Mouse (Mus musculus): ENCODE results near the gene Chdh. TPM values are rescaled to one million over a fixed set of nuclear protein-coding genes. Genes with fewer than 3 reads are reported as not detected.

Chdh gene
- polyA plus RNA-seq, 1 experiment from 2014 or later = 1.5 TPM

DNA sequence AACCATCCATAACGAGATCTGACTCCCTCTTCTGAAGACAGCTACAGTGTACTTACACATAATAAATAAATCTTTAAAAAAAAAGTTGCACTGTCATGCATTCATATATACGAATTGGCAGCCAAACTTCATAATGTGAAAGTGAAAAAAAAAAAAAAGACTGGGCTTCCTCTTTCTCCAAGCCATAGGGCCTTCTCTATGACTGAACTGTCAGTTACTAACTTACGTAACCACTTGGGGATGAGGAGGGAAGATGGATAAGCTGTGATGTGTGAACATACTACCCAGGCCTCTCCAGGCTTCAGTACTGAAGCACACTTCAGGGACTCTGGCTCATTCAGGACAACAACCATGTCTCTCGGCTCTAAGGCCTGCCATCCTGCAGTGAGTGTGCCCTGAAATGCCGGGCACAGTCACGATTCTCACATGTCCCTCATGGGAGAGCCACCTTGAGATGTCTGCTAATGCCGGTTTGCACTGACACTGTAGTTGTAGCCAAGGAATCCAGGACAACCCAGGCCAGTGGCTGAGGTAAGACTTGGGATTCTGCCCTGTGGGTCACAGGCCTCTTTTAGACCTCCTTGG lies 34.6 kb downstream of the Chdh start:
- WGBS = 87% methylated on average over 7 of the region's 7 CpGs
- no peak overlapping the region for H3K9ac ChIP-seq
- no peak for ATAC-seq
- H3K27ac ChIP-seq = no peak overlapping the region
- 0 out of 2 replicates have a peak, but pooled peaks cover 4% of the 10 kb centered on the region for H3K4me1 ChIP-seq (replicated peaks)
- no peak overlapping the region for H3K4me2 ChIP-seq (replicated peaks)
- H3K4me3 ChIP-seq (replicated peaks) = no peak overlapping the region
- H3K9me3 ChIP-seq = no peaks in the 10 kb centered on the region
- no peaks in the 10 kb centered on the region for H3K36me3 ChIP-seq
- no peaks in the 10 kb centered on the region for H3K27me3 ChIP-seq (replicated peaks)

DNA sequence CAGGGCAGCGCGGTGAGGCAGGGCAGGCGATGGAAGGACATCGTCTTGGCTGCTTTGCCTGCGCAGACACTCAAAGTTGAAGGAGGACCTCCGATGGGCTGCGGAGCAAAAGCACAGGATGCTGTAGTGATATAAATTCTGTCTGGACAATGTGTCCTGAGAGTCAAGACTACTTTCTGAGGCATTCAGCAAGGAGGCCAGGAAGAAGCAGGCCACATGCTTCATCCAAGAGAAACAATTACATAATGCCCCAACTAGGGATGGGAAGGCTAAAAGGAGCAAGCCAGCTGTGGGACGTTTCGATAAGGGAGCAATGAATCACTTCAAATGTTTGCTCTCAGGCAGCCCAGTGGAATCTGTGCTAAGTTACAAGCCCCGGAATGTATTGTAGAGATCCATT lies 36.4 kb downstream of the Chdh start:
- 65% methylated on average over 10 of the region's 10 CpGs for WGBS
- Histone ChIP-seq H3K9ac (no peak overlapping the region), H3K36me3 (no peaks in the 10 kb centered on the region), H3K4me1 (replicated peaks) (0 out of 2 replicates have a peak, but pooled peaks cover 4% of the 10 kb centered on the region), H3K4me2 (replicated peaks) (no peak overlapping the region), H3K4me3 (replicated peaks) (no peak overlapping the region), H3K27ac (no peak overlapping the region), H3K9me3 (no peaks in the 10 kb centered on the region), H3K27me3 (replicated peaks) (no peaks in the 10 kb centered on the region)
- ATAC-seq = no peak

DNA sequence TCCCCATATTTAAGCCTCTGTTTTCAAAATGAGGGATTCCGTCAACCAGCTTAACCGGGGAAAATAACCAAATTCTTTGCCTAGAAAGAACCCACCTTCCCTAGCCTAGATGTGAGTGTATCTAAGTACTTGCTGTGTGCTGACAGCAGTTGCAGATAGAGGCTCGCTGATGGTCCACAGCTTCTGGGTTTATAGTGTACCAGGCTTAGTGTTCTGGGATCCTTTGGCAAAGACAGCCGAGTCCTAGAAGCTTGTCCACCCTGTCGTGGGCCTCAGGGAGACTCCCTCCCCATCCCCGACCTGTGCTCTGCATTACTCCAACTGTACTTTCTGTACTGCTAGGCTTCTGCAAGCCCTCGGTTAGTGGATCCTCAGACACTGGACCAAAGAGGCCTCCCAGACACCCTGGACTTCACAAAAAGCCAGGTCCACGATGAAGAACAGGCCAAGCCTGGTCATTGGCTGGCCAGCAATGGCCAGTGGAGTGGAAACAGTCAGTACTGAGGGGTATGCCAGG lies 36.9 kb downstream of the Chdh start:
- 0 out of 2 replicates have a peak, but pooled peaks cover 4% of the 10 kb centered on the region for H3K4me1 ChIP-seq (replicated peaks)
- no peaks in the 10 kb centered on the region for H3K27me3 ChIP-seq (replicated peaks)
- 73% methylated on average over 8 of the region's 8 CpGs for WGBS
- no peak overlapping the region for H3K27ac ChIP-seq
- H3K4me2 ChIP-seq (replicated peaks) = no peak overlapping the region
- H3K4me3 ChIP-seq (replicated peaks) = no peak overlapping the region
- H3K36me3 ChIP-seq = no peaks in the 10 kb centered on the region
- no peak overlapping the region for H3K9ac ChIP-seq
- no peaks in the 10 kb centered on the region for H3K9me3 ChIP-seq
- ATAC-seq = no peak

DNA sequence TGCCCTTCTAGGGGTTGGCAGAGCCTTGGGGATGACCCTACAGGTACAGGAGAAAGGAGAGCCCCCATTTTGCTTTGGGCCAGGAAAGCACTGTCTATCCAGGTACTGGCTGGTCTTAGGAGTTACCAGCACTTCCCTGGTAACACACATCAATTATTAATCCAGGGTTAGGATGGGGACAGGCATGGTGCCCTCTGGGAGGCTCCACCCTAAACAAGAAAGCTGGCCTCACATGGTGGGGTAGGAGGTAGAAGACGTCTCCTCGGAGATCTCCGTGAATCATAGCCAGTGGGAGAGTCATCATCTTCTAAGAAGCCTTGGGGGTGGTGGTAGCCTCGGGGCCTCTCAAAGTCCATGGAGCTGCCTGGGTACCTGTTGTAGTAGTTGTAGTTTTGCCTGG lies 38.2 kb downstream of the Chdh start:
- Histone ChIP-seq H3K9ac (no peak overlapping the region), H3K36me3 (no peaks in the 10 kb centered on the region), H3K4me2 (replicated peaks) (no peak overlapping the region), H3K27ac (no peak overlapping the region), H3K4me1 (replicated peaks) (0 out of 2 replicates have a peak, but pooled peaks cover 4% of the 10 kb centered on the region), H3K9me3 (no peaks in the 10 kb centered on the region), H3K4me3 (replicated peaks) (no peak overlapping the region), H3K27me3 (replicated peaks) (no peaks in the 10 kb centered on the region)
- 84% methylated on average over 4 of the region's 4 CpGs for WGBS
- ATAC-seq = no peak

DNA sequence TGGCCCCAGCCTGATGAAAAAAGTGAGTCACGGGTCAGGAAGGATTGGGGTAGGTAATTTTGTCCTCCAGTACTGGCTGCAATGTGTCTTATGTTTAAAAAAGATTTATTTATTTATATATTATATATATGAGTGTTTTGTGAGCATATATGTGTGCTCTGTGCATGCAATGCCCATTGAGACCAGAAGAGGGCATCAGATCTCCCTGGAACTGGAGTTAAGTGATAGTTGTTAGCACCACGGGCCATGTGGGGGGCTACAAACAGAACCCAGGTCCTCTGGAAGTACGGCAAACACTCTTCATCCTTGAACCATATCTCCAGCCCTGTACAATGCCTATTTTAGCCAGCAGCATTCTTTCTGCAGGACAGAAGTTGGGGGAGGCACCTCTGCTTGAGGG lies 39.2 kb downstream of the Chdh start:
- no peak for ATAC-seq
- Histone ChIP-seq H3K4me2 (replicated peaks) (no peak overlapping the region), H3K27me3 (replicated peaks) (no peaks in the 10 kb centered on the region), H3K36me3 (no peaks in the 10 kb centered on the region), H3K4me1 (replicated peaks) (0 out of 2 replicates have a peak, but pooled peaks cover 4% of the 10 kb centered on the region), H3K27ac (no peak overlapping the region), H3K9me3 (no peaks in the 10 kb centered on the region), H3K9ac (no peak overlapping the region), H3K4me3 (replicated peaks) (no peak overlapping the region)
- WGBS = 83% methylated on average over 3 of the region's 3 CpGs

DNA sequence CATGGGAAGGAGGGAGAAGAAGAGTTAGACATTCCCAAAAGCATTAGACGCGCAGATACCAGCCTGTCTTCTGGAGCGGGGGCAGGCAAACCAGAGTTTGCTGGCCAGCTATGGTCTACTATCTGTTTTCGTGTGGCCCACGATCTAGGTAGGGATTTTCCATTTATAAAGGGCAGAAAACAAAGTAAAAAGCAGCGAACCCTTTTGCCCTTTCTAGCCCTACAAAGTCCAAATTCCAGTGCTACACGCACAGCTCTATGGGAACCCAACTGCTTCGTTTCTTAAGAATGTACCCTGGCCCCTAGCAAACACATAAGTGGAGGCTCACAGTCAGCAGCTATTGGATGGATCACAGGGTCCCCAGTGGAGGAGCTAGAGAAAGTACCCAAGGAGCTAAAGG lies 41.5 kb downstream of the Chdh start:
- Histone ChIP-seq H3K36me3 (no peaks in the 10 kb centered on the region), H3K9ac (no peak overlapping the region), H3K4me3 (replicated peaks) (no peak overlapping the region), H3K9me3 (no peaks in the 10 kb centered on the region), H3K27me3 (replicated peaks) (no peaks in the 10 kb centered on the region), H3K4me2 (replicated peaks) (no peak overlapping the region), H3K4me1 (replicated peaks) (0 out of 2 replicates have a peak, but pooled peaks cover 4% of the 10 kb centered on the region), H3K27ac (no peak overlapping the region)
- 87% methylated on average over 8 of the region's 8 CpGs for WGBS
- ATAC-seq = no peak

DNA sequence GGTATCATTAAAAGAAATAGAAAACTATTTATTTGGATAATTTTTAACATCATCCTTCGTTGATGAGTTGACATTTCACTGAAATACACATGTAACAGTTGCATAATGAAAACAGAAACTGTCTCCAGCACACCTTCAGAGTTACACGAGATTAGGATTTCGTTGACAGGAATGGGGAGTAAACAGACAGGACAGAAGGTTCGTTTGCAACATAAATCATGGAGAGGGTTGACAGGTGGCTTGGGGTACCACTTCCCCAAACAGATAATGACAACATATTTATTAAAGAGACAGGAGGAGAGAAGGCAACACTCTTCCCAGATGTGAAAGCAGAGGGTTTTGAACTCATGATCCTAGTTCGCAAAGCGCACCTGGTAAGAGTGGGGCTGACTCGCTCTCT lies 46.1 kb downstream of the Chdh start:
- peaks cover 10% of the 10 kb centered on the region; the same call in 1 of the 2 replicates for H3K4me1 ChIP-seq (replicated peaks)
- H3K27me3 ChIP-seq (replicated peaks) = no peaks in the 10 kb centered on the region
- 64% methylated on average over 7 of the region's 7 CpGs for WGBS
- no peaks in the 10 kb centered on the region for H3K9me3 ChIP-seq
- ATAC-seq = no peak
- H3K4me2 ChIP-seq (replicated peaks) = no peak overlapping the region
- no peak overlapping the region for H3K9ac ChIP-seq
- no peak overlapping the region for H3K4me3 ChIP-seq (replicated peaks)
- H3K27ac ChIP-seq = no peak overlapping the region
- H3K36me3 ChIP-seq = no peaks in the 10 kb centered on the region

DNA sequence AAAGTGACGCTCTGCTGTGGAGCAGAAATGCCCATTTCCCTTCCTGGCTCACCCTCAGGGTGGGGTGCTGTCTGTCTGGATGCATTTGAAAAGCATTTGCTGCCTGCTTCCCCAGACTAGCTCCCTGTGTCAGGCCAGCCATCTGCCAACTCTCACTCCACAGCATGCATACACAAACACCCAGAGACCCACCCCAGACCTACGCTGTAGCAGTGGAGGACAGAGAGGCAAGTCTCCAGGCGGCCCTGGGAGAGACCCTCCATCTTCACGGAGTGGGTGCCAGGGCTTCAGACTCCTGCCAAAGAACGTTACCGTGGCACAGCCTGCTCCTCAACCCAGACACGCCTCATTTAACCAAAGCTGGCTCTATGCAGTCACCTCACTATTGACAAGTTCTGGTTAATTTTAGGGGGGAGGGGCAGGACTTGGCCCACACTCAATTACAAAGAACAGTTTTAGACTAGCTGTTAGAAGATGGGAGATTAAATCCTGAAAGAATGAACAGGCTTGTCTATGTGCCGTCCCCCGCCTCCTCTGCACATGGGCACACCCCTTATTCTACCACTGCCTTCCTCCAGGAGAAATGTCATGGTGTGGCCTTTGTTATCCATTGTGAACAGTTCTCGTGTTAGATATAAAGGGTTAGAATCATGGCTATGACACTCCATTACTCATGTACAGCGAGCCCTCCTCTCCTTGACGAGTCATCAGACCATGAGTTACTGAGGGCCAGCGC lies 47.4 kb downstream of the Chdh start:
- peaks cover 10% of the 10 kb centered on the region; the same call in 1 of the 2 replicates for H3K4me1 ChIP-seq (replicated peaks)
- no peak overlapping the region for H3K4me3 ChIP-seq (replicated peaks)
- no peak overlapping the region for H3K9ac ChIP-seq
- H3K4me2 ChIP-seq (replicated peaks) = no peak overlapping the region
- peak; percentile 10 for ATAC-seq
- H3K9me3 ChIP-seq = no peaks in the 10 kb centered on the region
- H3K27ac ChIP-seq = peak overlapping the region; percentile 72; the same call in 1 of the 2 replicates
- H3K36me3 ChIP-seq = no peaks in the 10 kb centered on the region
- no peaks in the 10 kb centered on the region for H3K27me3 ChIP-seq (replicated peaks)
- WGBS = 46% methylated on average over 13 of the region's 13 CpGs

DNA sequence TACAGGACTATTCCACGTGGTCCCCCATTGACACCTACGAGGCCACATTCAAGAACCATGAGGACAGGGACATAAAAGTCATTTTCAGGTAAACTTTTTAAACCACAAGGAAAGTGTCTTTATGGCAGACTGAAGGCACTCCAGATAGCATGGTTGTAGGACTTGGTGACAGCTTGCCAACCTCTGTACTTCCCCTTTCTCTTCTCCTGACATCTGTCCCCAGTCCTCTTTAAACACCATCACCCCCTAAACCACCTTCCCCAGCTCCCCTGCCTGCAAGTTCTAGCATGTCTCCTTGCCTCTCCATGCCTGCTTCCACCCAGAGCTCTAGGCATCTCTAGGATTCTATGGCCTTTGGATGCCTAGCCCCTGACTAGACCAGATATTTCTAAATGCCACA lies 56.0 kb downstream of the Chdh start:
- H3K9me3 ChIP-seq = no peaks in the 10 kb centered on the region

DNA sequence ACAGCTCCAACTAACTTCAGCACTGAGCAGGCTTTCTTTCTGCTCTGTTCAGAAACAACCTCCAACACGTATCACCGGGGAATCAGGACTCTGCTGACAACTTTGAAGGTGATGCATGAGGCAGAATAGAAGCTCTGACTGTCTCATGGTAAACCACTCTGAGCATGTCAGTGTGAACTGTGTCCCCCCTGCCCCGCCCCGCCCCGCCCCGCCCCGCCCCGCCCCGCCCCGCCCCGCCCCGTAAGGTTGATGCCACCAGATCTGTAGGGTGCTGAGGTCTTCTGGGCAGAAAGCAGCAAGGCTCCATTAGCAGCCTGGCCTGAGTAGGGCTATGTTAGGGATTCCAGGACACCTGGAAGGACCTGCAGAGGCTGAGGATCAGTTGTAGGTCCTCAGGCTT lies 57.9 kb downstream of the Chdh start:
- no peaks in the 10 kb centered on the region for H3K36me3 ChIP-seq
- H3K27ac ChIP-seq = no peak overlapping the region
- no peak for ATAC-seq
- no peaks in the 10 kb centered on the region for H3K4me1 ChIP-seq (replicated peaks)
- no peak overlapping the region for H3K9ac ChIP-seq
- WGBS = 72% methylated on average over 12 of the region's 12 CpGs
- no peaks in the 10 kb centered on the region for H3K9me3 ChIP-seq
- no peaks in the 10 kb centered on the region; the same call in 1 of the 2 replicates for H3K27me3 ChIP-seq (replicated peaks)
- no peak overlapping the region for H3K4me2 ChIP-seq (replicated peaks)
- no peak overlapping the region for H3K4me3 ChIP-seq (replicated peaks)

More for the DNA sequence above, 56.0 kb downstream of the Chdh start:
- Histone ChIP-seq H3K27ac (no peak overlapping the region), H3K4me2 (replicated peaks) (no peak overlapping the region), H3K9ac (no peak overlapping the region), H3K4me3 (replicated peaks) (no peak overlapping the region), H3K27me3 (replicated peaks) (no peaks in the 10 kb centered on the region; the same call in 1 of the 2 replicates), H3K36me3 (no peaks in the 10 kb centered on the region), H3K4me1 (replicated peaks) (no peaks in the 10 kb centered on the region)
- no peak for ATAC-seq
- 85% methylated on average over 2 of the region's 2 CpGs for WGBS

DNA sequence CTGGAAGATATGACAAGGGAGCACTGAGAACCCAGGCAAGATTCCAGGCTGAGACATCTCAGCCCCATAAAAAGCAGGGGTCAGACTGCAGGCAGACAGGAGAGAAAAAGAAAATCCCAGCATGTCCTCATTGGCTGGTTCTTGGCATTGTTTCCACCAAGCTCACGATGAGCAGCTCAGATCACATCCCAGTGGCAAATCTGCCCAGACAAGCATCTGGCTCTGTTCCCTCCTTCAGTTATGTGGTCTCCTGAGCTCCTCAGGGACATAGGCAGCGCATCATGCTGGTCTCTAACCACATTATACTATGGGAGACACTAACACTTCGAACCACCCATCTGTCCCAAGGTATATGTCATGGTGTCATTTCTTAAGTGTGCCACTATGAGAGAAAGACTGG lies 59.7 kb downstream of the Chdh start:
- Histone ChIP-seq H3K9ac (no peak overlapping the region), H3K27me3 (replicated peaks) (no peaks in the 10 kb centered on the region; the same call in 1 of the 2 replicates), H3K4me1 (replicated peaks) (no peaks in the 10 kb centered on the region), H3K27ac (no peak overlapping the region), H3K9me3 (no peaks in the 10 kb centered on the region), H3K4me2 (replicated peaks) (no peak overlapping the region), H3K4me3 (replicated peaks) (no peak overlapping the region), H3K36me3 (no peaks in the 10 kb centered on the region)
- 77% methylated on average over 3 of the region's 3 CpGs for WGBS
- no peak for ATAC-seq

DNA sequence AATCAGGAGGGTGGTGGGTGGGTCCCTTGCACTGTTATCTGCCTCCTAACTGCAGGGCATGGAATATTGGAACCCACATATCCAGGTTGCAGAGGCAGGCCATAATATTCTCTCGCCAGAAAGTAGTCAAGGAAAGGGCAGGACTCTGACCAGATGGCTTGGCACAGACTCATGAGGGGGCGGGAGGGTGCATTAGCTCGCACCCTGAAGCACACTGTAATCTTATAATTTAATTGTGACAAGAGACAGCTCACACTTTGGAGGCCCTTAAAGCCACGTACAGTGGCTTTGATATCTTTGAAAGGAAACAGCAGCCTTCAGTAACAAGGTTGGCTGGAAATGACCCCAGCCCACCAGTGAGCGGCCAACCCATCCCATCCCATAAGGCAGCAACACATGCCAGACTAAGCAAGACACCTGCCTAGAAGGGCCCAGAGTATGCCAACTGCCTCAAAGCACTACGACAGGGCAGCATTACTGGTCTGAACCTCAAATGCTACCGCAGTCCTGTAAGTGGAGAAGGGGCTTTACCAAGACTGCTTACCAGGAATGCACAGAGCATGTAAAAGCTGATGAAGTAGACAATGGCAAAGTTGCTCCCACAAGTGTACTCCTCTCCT lies 66.6 kb downstream of the Chdh start:
- H3K9me3 ChIP-seq = no peaks in the 10 kb centered on the region
- no peak overlapping the region for H3K4me3 ChIP-seq (replicated peaks)
- H3K27me3 ChIP-seq (replicated peaks) = peaks cover 14% of the 10 kb centered on the region; the same call in 1 of the 2 replicates
- H3K9ac ChIP-seq = no peak overlapping the region
- no peak overlapping the region for H3K27ac ChIP-seq
- H3K4me1 ChIP-seq (replicated peaks) = no peaks in the 10 kb centered on the region
- no peak for ATAC-seq
- H3K4me2 ChIP-seq (replicated peaks) = no peak overlapping the region
- WGBS = 78% methylated on average over 7 of the region's 7 CpGs
- H3K36me3 ChIP-seq = no peaks in the 10 kb centered on the region
